Mouse (Mus musculus): ENCODE data around the gene Nfil3. TPM values are rescaled to one million over a fixed set of nuclear protein-coding genes. Genes with fewer than 3 reads are reported as not detected.

Gene Nfil3
- total and polyA plus RNA-seq, 3 experiments = 23.5 to 34.6 (median 30.0) TPM

- no peak for DNase-seq (ENCODE audit: extremely low read depth)
- no peak for TF ChIP-seq PAX5 (IDR thresholded peaks at IDR 0.05; ENCODE audit: low read length)
- H3K36me3 ChIP-seq (replicated peaks in 1 of 2; ENCODE audit: control insufficient read depth in 1 of 2, insufficient read depth in 1 of 2, low read length in 1 of 2) = no peaks in the 10 kb centered on the region
- no peaks in the 10 kb centered on the region for H3K27me3 ChIP-seq (replicated peaks)
- in situ Hi-C loops (cut with MboI; ENCODE audit: low pct_ligation_motif_present, low pct_unique_long_range_greater_than_20kb, low sequenced_read_pairs) (no loop called here), dilution Hi-C loops (cut with MboI; ENCODE audit: extremely low pct_ligation_motif_present, extremely low pct_unique_long_range_greater_than_20kb, low sequenced_read_pairs) (no loop called here)
- no peaks in the 10 kb centered on the region for H3K79me2 ChIP-seq (replicated peaks; ENCODE audit: control insufficient read depth, extremely low read depth, insufficient read depth, poor library complexity, severe bottlenecking)
- peaks cover 5% of the 10 kb centered on the region for H3K9me3 ChIP-seq (replicated peaks; ENCODE audit: low read length)
- H3K27ac ChIP-seq (ENCODE audit: insufficient read depth, low read depth) = no peak overlapping the region
- peaks cover 0 to 2% of the 10 kb centered on the region in 2 experiments; a peak in 1 of 4 replicates for H3K4me1 ChIP-seq (ENCODE audit: control insufficient read depth in 1 of 2, insufficient read depth in 2 of 2)
- no peak overlapping the region for H3K4me2 ChIP-seq (ENCODE audit: insufficient read depth, low read depth, poor library complexity, severe bottlenecking)
- H3K9ac ChIP-seq (ENCODE audit: insufficient read depth, low read depth) = no peak overlapping the region
- no peak overlapping the region for H3K4me3 ChIP-seq (replicated peaks in 1 of 3; ENCODE audit: low read depth in 2 of 3, low read length in 2 of 3, poor library complexity in 1 of 3)
Measured at GRCm38 (mm10) chr13:52944116-52944515, 36.8 kb downstream of the Nfil3 start.

GRCm38 (mm10) chr13:52942876-52943388 is 37.9 kb downstream of the Nfil3 start:
- in situ Hi-C loops (cut with MboI; ENCODE audit: low pct_ligation_motif_present, low pct_unique_long_range_greater_than_20kb, low sequenced_read_pairs) (no loop called here), dilution Hi-C loops (cut with MboI; ENCODE audit: extremely low pct_ligation_motif_present, extremely low pct_unique_long_range_greater_than_20kb, low sequenced_read_pairs) (no loop called here)
- Histone ChIP-seq H3K27ac (ENCODE audit: insufficient read depth, low read depth) (no peak overlapping the region), H3K4me3 (replicated peaks in 1 of 3; ENCODE audit: low read depth in 2 of 3, low read length in 2 of 3, poor library complexity in 1 of 3) (no peak overlapping the region), H3K4me2 (ENCODE audit: insufficient read depth, low read depth, poor library complexity, severe bottlenecking) (no peak overlapping the region), H3K4me1 (ENCODE audit: control insufficient read depth in 1 of 2, insufficient read depth in 2 of 2) (peaks cover 0 to 2% of the 10 kb centered on the region in 2 experiments; a peak in 1 of 4 replicates), H3K9ac (ENCODE audit: insufficient read depth, low read depth) (no peak overlapping the region), H3K79me2 (replicated peaks; ENCODE audit: control insufficient read depth, extremely low read depth, insufficient read depth, poor library complexity, severe bottlenecking) (no peaks in the 10 kb centered on the region), H3K36me3 (replicated peaks in 1 of 2; ENCODE audit: control insufficient read depth in 1 of 2, insufficient read depth in 1 of 2, low read length in 1 of 2) (no peaks in the 10 kb centered on the region), H3K27me3 (replicated peaks) (no peaks in the 10 kb centered on the region), H3K9me3 (replicated peaks; ENCODE audit: low read length) (peaks cover 5% of the 10 kb centered on the region)
- no peak for DNase-seq (ENCODE audit: extremely low read depth)
- TF ChIP-seq GABPA (IDR thresholded peaks at IDR 0.05; ENCODE audit: insufficient replicate concordance, low read depth, low read length) = no peak
- TF ChIP-seq NELFE (IDR thresholded peaks at IDR 0.05; ENCODE audit: low read depth, low read length) = no peak
- TF ChIP-seq SMC3 (IDR thresholded peaks at IDR 0.05; ENCODE audit: low read depth, low read length) = no peak
- TF ChIP-seq UBTF (IDR thresholded peaks at IDR 0.05; ENCODE audit: low read depth, low read length) = no peak
- TF ChIP-seq BHLHE40 (IDR thresholded peaks at IDR 0.05; ENCODE audit: low read depth, low read length) = no peak
- TF ChIP-seq RCOR1 (conservative IDR thresholded peaks at IDR 0.05; ENCODE audit: low read depth, low read length) = no peak
- no peak for TF ChIP-seq RAD21 (IDR thresholded peaks at IDR 0.05; ENCODE audit: low read depth, low read length)
- no peak for TF ChIP-seq E2F4 (IDR thresholded peaks at IDR 0.05; ENCODE audit: insufficient replicate concordance, low read depth, low read length)
- TF ChIP-seq HCFC1 (IDR thresholded peaks at IDR 0.05; ENCODE audit: low read depth, low read length) = no peak
- TF ChIP-seq POLR2A (IDR thresholded peaks at IDR 0.05; ENCODE audit: low read depth, low read length) = no peak

GRCm38 (mm10) chr13:52940956-52941355 is 39.9 kb downstream of the Nfil3 start:
- no peaks in the 10 kb centered on the region for H3K79me2 ChIP-seq (replicated peaks; ENCODE audit: control insufficient read depth, extremely low read depth, insufficient read depth, poor library complexity, severe bottlenecking)
- no peaks in the 10 kb centered on the region for H3K27me3 ChIP-seq (replicated peaks)
- no peak overlapping the region for H3K4me3 ChIP-seq (replicated peaks in 1 of 3; ENCODE audit: low read depth in 2 of 3, low read length in 2 of 3, poor library complexity in 1 of 3)
- H3K9me3 ChIP-seq (replicated peaks; ENCODE audit: low read length) = no peaks in the 10 kb centered on the region
- H3K4me2 ChIP-seq (ENCODE audit: insufficient read depth, low read depth, poor library complexity, severe bottlenecking) = no peak overlapping the region
- TF ChIP-seq E2F4 (IDR thresholded peaks at IDR 0.05; ENCODE audit: insufficient replicate concordance, low read depth, low read length) = no peak
- TF ChIP-seq ZNF384 (IDR thresholded peaks at IDR 0.05; ENCODE audit: low read depth, low read length) = no peak
- no peak for TF ChIP-seq POLR2AphosphoS2 (IDR thresholded peaks at IDR 0.05; ENCODE audit: low read depth, low read length)
- TF ChIP-seq NELFE (IDR thresholded peaks at IDR 0.05; ENCODE audit: low read depth, low read length) = no peak
- TF ChIP-seq POLR2A (IDR thresholded peaks at IDR 0.05; ENCODE audit: low read depth, low read length) = no peak
- TF ChIP-seq SIN3A (IDR thresholded peaks at IDR 0.05; ENCODE audit: low read length) = no peak
- no peak for TF ChIP-seq MEF2A (IDR thresholded peaks at IDR 0.05; ENCODE audit: borderline replicate concordance, low read depth, low read length)
- no peak for TF ChIP-seq BHLHE40 (IDR thresholded peaks at IDR 0.05; ENCODE audit: low read depth, low read length)
- no peak for TF ChIP-seq PAX5 (IDR thresholded peaks at IDR 0.05; ENCODE audit: low read length)
- no peak for TF ChIP-seq TBP (conservative IDR thresholded peaks at IDR 0.05; ENCODE audit: low read depth, low read length)
- TF ChIP-seq JUN (IDR thresholded peaks at IDR 0.05; ENCODE audit: insufficient read depth, low read depth, low read length) = no peak
- no peak for TF ChIP-seq MAZ (IDR thresholded peaks at IDR 0.05; ENCODE audit: low read depth, low read length)
- no peak for TF ChIP-seq JUND (conservative IDR thresholded peaks at IDR 0.05; ENCODE audit: low read depth, low read length)
- TF ChIP-seq MAFK (IDR thresholded peaks at IDR 0.05; ENCODE audit: insufficient replicate concordance, low read length) = no peak
- TF ChIP-seq EP300 (IDR thresholded peaks at IDR 0.05; ENCODE audit: low read length) = no peak
- TF ChIP-seq GABPA (IDR thresholded peaks at IDR 0.05; ENCODE audit: insufficient replicate concordance, low read depth, low read length) = no peak
- no peak for TF ChIP-seq NRF1 (IDR thresholded peaks at IDR 0.05; ENCODE audit: low read depth, low read length)
- TF ChIP-seq SMC3 (IDR thresholded peaks at IDR 0.05; ENCODE audit: low read depth, low read length) = no peak
- TF ChIP-seq ZMIZ1 (IDR thresholded peaks at IDR 0.05; ENCODE audit: low read depth, low read length) = no peak
- no peak for TF ChIP-seq CHD1 (IDR thresholded peaks at IDR 0.05; ENCODE audit: low read depth, low read length)
- H3K36me3 ChIP-seq (replicated peaks in 1 of 2; ENCODE audit: control insufficient read depth in 1 of 2, insufficient read depth in 1 of 2, low read length in 1 of 2) = no peaks in the 10 kb centered on the region
- in situ Hi-C loops (cut with MboI; ENCODE audit: low pct_ligation_motif_present, low pct_unique_long_range_greater_than_20kb, low sequenced_read_pairs) (no loop called here), dilution Hi-C loops (cut with MboI; ENCODE audit: extremely low pct_ligation_motif_present, extremely low pct_unique_long_range_greater_than_20kb, low sequenced_read_pairs) (no loop called here)
- H3K27ac ChIP-seq (ENCODE audit: insufficient read depth, low read depth) = no peak overlapping the region
- no peak for DNase-seq (ENCODE audit: extremely low read depth)
- H3K9ac ChIP-seq (ENCODE audit: insufficient read depth, low read depth) = no peak overlapping the region
- peaks cover 4% of the 10 kb centered on the region in 2 experiments; a peak in 2 of 4 replicates for H3K4me1 ChIP-seq (ENCODE audit: control insufficient read depth in 1 of 2, insufficient read depth in 2 of 2)
